Mouse (Mus musculus) skeletal muscle tissue, adult 2 months (tissue): ENCODE measurements around the gene Tmem132c.

Experiments used
- DNase-seq: peaks from one replicate; pipeline ENCODE4 v3.0.0-alpha.2; 2012; ENCODE audit warnings: low read depth, low spot score

Tmem132c gene

GRCm38 (mm10) chr5:127241136-127241924 lies at the start of gene Tmem132c:
Tmem132c (plus strand) TSS chr5:127241808.
- DNase-seq = peak; percentile 14

GRCm38 (mm10) chr5:127191881-127192280 lies 49.7 kb upstream of the Tmem132c start:
- DNase-seq = no peak

- no peak for DNase-seq
Measured at GRCm38 (mm10) chr5:127198850-127199249, 42.8 kb upstream of the Tmem132c start.

- no peak for DNase-seq
Measured at GRCm38 (mm10) chr5:127204881-127205280, 36.7 kb upstream of the Tmem132c start.

- DNase-seq = no peak
Measured at GRCm38 (mm10) chr5:127216389-127216788, 25.2 kb upstream of the Tmem132c start.

- DNase-seq = no peak
Measured at GRCm38 (mm10) chr5:127217725-127218124, 23.9 kb upstream of the Tmem132c start.

- DNase-seq = no peak
Measured at GRCm38 (mm10) chr5:127227929-127228595, 13.5 kb upstream of the Tmem132c start.

- no peak for DNase-seq
Measured at GRCm38 (mm10) chr5:127234715-127235114, 6.9 kb upstream of the Tmem132c start.

- peak; percentile 27 for DNase-seq
Measured at GRCm38 (mm10) chr5:127235203-127235602, 6.4 kb upstream of the Tmem132c start.

GRCm38 (mm10) chr5:127239706-127240105 lies 1.9 kb upstream of the Tmem132c start:
- DNase-seq = no peak

GRCm38 (mm10) chr5:127240646-127241045 lies 962 bp upstream of the Tmem132c start:
- DNase-seq = no peak

- no peak for DNase-seq
Measured at GRCm38 (mm10) chr5:127241925-127242762, 536 bp downstream of the Tmem132c start.

GRCm38 (mm10) chr5:127242763-127243160 lies 1.2 kb downstream of the Tmem132c start:
- DNase-seq = no peak

GRCm38 (mm10) chr5:127243209-127243608 lies 1.6 kb downstream of the Tmem132c start:
- no peak for DNase-seq

GRCm38 (mm10) chr5:127243611-127244010 lies 2.0 kb downstream of the Tmem132c start:
- DNase-seq = no peak

GRCm38 (mm10) chr5:127253263-127253662 lies 11.7 kb downstream of the Tmem132c start:
- DNase-seq = no peak

GRCm38 (mm10) chr5:127256947-127257610 lies 15.5 kb downstream of the Tmem132c start:
- DNase-seq = no peak

- DNase-seq = no peak
Measured at GRCm38 (mm10) chr5:127262136-127262535, 20.5 kb downstream of the Tmem132c start.

GRCm38 (mm10) chr5:127271145-127271544 lies 29.5 kb downstream of the Tmem132c start:
- no peak for DNase-seq

GRCm38 (mm10) chr5:127279462-127279861 lies 37.9 kb downstream of the Tmem132c start:
- DNase-seq = no peak

GRCm38 (mm10) chr5:127281186-127281585 lies 39.6 kb downstream of the Tmem132c start:
- DNase-seq = no peak
